Mouse (Mus musculus) kidney, adult 2 months (tissue): ENCODE measurements around the gene Icam2. TPM values are rescaled to one million over a fixed set of nuclear protein-coding genes. Genes with fewer than 3 reads are reported as not detected.
"Not testable (repeated sequence)": the region's sequence is repeated elsewhere in the genome, so short reads cannot be mapped to it uniquely, and the experiment has no call there.

ENCODE experiments used
- DNase-seq: peaks from one replicate; pipeline ENCODE4 v3.0.0; 2021
- H3K27ac ChIP-seq: fragments of 200-500 bp; 2 replicates; pipeline ENCODE4 v1.5.1; 2012; ENCODE audit warnings: low read depth, low read length, control low read depth, inconsistent platforms; ENCODE audit not compliant: insufficient read depth
- H3K27me3 ChIP-seq: fragments of 200-500 bp; replicated peaks from 2 replicates; pipeline ENCODE4 v1.6.1; 2012; ENCODE audit warnings: mild to moderate bottlenecking, moderate library complexity, low read length, inconsistent platforms; ENCODE audit not compliant: control insufficient read depth, insufficient read depth
- H3K36me3 ChIP-seq: fragments of 200-500 bp; 2 replicates; pipeline ENCODE4 v1.6.1; 2012; ENCODE audit warnings: mild to moderate bottlenecking, moderate library complexity, low read length, inconsistent platforms; ENCODE audit not compliant: control insufficient read depth, insufficient read depth
- H3K4me1 ChIP-seq: fragments of 200-500 bp; 2 replicates; pipeline ENCODE4 v1.6.1; 2011; ENCODE audit warnings: low read length; ENCODE audit not compliant: control insufficient read depth, insufficient read depth
- H3K4me3 ChIP-seq: fragments of 200-500 bp; 2 replicates; pipeline ENCODE4 v1.5.1; 2011; ENCODE audit warnings: mild to moderate bottlenecking, low read depth, low read length, control low read depth; ENCODE audit not compliant: insufficient read depth
- CTCF ChIP-seq: fragments of 200-500 bp; conservative IDR thresholded peaks from 2 replicates; pipeline ENCODE4 v1.5.1; 2011; ENCODE audit warnings: low read depth, mild to moderate bottlenecking, control low read depth, low read length, moderate library complexity, mixed read lengths; ENCODE audit not compliant: insufficient read depth, insufficient read length
- POLR2A ChIP-seq: fragments of 200-500 bp; IDR thresholded peaks from one replicate; pipeline ENCODE4 v1.6.1; 2011; ENCODE audit warnings: low read depth, low read length, control low read depth
- WGBS: fragments of 180-500 bp; shearing (Covaris S2); methylation state at CpG from one replicate; pipeline ENCODE4 v1.1.7; 2018; 5-methylcytosine and 5-hydroxymethylcytosine counted together
- polyA plus RNA-seq: library from polyadenylated mRNA; depleted of rRNA; stranded (reverse); fragments of >200 nt; gene quantifications from 2 replicates; pipeline ENCODE4 v1.2.3, GENCODE M21; 2012

Icam2 gene
- polyA plus RNA-seq, 1 experiment = 38.1 TPM

DNA sequence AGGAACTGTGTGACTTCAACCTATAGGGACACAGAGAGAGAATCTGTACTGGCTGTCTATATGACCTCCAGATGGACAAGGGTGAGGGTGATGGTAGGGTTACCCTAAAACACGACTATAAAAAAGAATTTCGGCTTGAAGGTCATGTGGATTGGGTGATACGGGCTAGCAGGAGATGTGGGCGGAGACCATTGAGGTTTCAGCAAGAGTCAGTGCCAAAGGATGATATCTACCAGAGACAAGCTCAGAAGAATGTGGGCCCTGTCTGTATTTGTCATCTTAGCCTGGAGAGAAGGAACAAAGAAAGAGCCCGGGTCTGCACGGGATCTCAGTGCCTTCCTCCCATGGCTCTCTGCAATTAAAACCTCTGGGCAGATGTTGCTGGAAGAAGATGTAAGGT, 38.1 kb downstream of the Icam2 start:
- DNase-seq = no peak
- H3K4me3 ChIP-seq = no peak overlapping the region
- TF ChIP-seq CTCF (no peak), POLR2A (no peak)
- 85% methylated on average over 6 of the region's 6 CpGs for WGBS
- no peak overlapping the region for H3K27ac ChIP-seq
- no peaks in the 10 kb centered on the region for H3K4me1 ChIP-seq
- no peaks in the 10 kb centered on the region for H3K36me3 ChIP-seq
- no peaks in the 10 kb centered on the region for H3K27me3 ChIP-seq

DNA sequence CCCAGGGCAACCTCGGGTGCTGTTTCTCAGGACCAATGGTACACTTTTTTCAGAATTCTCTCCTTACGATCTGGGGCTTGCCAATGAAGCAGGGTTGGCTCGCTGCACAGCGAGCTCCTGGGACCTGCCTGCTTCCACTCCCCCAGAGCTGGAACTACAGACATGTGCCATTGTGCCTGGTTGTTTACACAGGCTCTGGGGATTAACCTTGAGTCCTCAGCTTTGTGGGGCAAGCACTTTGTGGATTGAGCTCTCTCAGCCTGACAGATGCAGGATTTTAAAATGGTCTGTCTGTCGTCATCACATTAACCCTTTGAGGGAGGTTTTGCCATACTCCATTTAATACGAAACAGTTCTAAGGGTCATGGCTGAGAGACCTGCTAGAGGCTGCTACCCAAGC, 43.0 kb downstream of the Icam2 start:
- Histone ChIP-seq H3K27me3 (no peaks in the 10 kb centered on the region), H3K27ac (no peak overlapping the region), H3K36me3 (no peaks in the 10 kb centered on the region), H3K4me3 (no peak overlapping the region), H3K4me1 (no peaks in the 10 kb centered on the region)
- WGBS = 42% methylated on average over 6 of the region's 6 CpGs
- DNase-seq = no peak
- TF ChIP-seq POLR2A = no peak

DNA sequence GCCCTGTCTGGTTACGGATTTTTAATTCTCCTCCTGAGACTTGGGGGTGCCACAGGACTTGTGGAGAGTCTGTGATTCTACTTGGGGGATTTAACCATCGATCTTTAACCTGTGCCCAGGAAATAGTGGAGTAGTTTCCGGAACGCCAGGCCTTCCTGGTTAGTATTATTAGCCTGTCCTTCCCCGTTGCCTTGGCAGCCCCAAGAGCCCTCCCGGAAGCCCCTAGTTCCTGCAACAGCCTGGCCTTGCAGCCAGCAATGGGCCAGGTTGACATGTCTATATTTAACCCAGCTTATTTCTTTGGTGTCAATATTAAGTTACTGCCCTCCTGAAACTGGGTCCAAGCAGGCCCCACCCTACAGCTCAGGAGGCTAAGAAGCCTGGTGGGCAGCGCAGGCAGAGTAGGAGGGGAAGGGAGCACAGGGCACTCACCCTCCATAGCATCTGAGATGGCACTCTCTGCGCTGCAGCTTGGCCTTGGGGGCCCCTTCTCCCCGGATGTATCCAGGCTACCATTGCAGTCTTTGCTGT, 46.8 kb downstream of the Icam2 start:
- no peaks in the 10 kb centered on the region for H3K27me3 ChIP-seq
- H3K4me3 ChIP-seq = no peak overlapping the region
- H3K27ac ChIP-seq = no peak overlapping the region
- no peaks in the 10 kb centered on the region for H3K4me1 ChIP-seq
- TF ChIP-seq CTCF (no peak), POLR2A (no peak)
- no peaks in the 10 kb centered on the region for H3K36me3 ChIP-seq
- WGBS = 72% methylated on average over 9 of the region's 9 CpGs
- DNase-seq = peak; percentile 46

DNA sequence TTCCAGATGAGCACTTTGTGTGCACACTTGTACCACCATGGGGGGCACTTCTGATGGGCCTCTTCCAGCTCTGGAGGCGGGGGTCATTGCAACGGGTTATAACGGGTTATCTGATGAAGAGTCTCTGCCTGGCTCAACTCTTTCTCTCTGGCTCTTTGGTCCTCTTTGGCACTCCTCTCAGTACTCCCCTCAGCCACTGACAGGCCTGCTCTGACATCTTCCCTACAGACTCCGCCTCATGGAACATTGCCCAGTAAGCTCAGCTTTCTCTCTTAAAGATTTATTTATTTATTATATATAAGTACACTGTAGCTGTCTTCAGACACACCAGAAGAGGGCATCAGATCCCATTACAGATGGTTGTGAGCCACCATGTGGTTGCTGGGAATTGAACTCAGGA, 48.6 kb downstream of the Icam2 start:
- not testable (repeated sequence) for H3K27me3 ChIP-seq, H3K27ac ChIP-seq, DNase-seq, H3K36me3 ChIP-seq, H3K4me1 ChIP-seq, H3K4me3 ChIP-seq
- 92% methylated on average over 4 of the region's 4 CpGs for WGBS

DNA sequence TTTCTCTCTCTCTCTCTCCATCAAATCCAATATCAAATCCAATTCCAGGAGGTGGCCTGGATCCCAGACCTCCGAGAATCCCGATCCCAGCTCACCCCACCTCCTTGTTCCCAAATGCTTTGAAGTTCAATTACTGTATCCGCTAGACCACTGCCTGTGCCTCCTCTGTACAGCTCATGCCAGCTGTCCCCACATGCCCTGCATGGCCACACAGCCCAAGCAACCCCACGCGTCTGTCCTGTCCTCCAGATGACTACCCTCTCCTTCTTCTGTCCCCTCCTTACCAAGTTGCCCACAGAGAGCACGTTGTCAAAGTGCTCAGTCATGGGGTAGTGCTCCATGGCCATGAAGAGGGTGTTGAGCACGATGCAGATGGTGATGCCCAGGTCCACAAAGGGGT, 49.0 kb downstream of the Icam2 start:
- H3K36me3 ChIP-seq = no peaks in the 10 kb centered on the region
- WGBS = 72% methylated on average over 7 of the region's 7 CpGs
- DNase-seq = no peak
- TF ChIP-seq CTCF (no peak), POLR2A (no peak)
- no peaks in the 10 kb centered on the region for H3K27me3 ChIP-seq
- no peak overlapping the region for H3K4me3 ChIP-seq
- no peaks in the 10 kb centered on the region for H3K4me1 ChIP-seq
- H3K27ac ChIP-seq = no peak overlapping the region

DNA sequence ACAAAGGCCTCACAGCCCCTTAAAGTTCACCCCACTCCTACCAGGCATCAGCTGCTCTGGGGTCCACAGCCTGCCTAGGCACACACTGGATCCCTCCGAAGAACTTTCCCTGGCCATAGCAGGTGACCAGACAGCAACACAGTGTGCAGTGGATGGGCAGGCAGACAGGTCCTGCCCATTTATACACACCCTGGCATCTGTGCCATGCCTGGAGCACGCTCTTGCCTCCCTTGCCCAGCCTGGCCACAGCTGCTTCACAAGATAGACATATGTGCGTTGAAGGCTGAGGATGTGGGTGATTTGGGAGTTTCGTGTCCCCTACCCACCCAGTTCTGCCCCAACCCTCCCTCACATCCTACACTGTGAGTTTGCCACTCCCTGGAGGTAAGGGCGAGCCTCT, 49.8 kb downstream of the Icam2 start:
- no peak overlapping the region for H3K27ac ChIP-seq
- 86% methylated on average over 5 of the region's 5 CpGs for WGBS
- H3K4me1 ChIP-seq = no peaks in the 10 kb centered on the region

DNA sequence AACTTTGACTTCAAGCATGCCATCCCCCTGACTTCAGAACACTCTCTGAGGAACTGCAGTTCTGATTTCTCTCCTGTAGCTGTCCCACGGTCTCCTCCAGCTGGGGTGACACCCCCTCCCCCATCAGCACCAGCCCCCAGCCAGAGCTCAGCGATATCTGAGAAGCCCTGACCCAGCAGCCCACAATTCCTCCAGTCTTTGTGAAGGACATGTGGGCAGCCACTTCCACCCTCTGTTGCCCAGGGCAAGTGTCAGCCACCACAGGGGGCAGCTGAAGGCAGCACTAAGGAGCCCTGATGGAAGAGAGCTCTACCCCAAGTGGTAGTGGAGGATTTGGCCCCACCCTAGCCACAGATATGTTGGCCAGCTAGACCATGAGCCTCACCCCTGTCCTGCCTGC, 53.8 kb downstream of the Icam2 start:
- DNase-seq = no peak
- H3K27me3 ChIP-seq = no peaks in the 10 kb centered on the region
- 15% methylated on average over 2 of the region's 2 CpGs for WGBS
- no peaks in the 10 kb centered on the region for H3K4me1 ChIP-seq
- no peaks in the 10 kb centered on the region for H3K36me3 ChIP-seq
- H3K4me3 ChIP-seq = no peak overlapping the region
- TF ChIP-seq POLR2A = no peak
- no peak for TF ChIP-seq CTCF
- H3K27ac ChIP-seq = no peak overlapping the region

More for the DNA sequence above, 49.8 kb downstream of the Icam2 start:
- no peak for DNase-seq
- Histone ChIP-seq H3K36me3 (no peaks in the 10 kb centered on the region), H3K27me3 (no peaks in the 10 kb centered on the region), H3K4me3 (no peak overlapping the region)
- TF ChIP-seq CTCF (no peak), POLR2A (no peak)

DNA sequence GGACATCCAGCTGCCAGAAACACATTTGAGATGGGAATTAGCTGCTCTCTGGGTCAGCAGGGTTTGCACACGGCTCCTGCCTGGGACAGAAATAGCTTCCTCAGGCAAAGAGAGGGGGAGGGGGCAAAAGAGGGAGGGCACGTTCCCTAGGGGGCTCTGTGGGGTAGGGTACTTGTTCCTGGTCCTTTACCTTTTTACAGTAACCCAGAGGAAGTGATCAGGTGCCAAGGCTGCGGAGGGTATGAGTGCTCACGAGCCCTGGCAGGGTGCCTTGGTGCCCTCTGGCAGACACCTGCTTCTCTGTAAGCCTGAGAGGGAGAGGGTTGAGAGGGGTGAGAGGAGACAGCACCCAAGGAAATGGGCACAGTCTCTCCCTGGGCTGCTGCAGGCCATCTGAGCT, 55.4 kb downstream of the Icam2 start:
- DNase-seq = no peak
- Histone ChIP-seq H3K27ac (no peak overlapping the region), H3K36me3 (no peaks in the 10 kb centered on the region), H3K4me1 (no peaks in the 10 kb centered on the region), H3K4me3 (no peak overlapping the region), H3K27me3 (no peaks in the 10 kb centered on the region)
- TF ChIP-seq CTCF (no peak), POLR2A (no peak)
- 29% methylated on average over 4 of the region's 4 CpGs for WGBS
